Mouse (Mus musculus): ENCODE results near the gene 1700020N01Rik.

Gene 1700020N01Rik

GRCm38 (mm10) chr10:21669750-21670161 is 76.8 kb downstream of the 1700020N01Rik start:
- DNase-seq (ENCODE audit: low spot score in 2 of 2) = no peak

DNA sequence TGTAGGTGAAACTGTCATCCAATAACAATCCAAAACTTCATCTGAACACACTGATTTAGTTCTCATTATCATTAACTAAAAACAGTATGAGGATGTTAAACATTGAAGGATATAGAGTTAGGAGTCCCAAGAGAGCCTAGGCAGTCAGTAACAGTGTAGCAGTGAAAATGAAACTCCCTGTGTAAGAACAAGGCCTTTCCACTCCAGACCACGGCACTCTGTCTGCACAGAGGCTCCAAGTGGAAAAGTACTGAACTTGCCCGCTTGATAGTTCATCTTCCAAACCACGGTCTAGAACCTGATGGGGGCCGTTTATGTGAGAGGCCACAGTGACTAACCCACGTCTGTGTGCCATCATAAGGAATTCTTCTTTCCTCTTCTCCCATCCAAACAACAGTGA is 77.2 kb downstream of the 1700020N01Rik start:
- DNase-seq (ENCODE audit: low spot score in 2 of 2) = no peak
